In genomic region chr5:123143251-123143970, GRCm38 (mm10) we compare ENCODE assay signal across 1 mouse cellular context.
TF ChIP-seq lines count a peak whose summit lies in the region.

No protein-coding gene starts in this region.

TF ChIP-seq in MEL, 35 proteins besides CTCF, POLR2A, EP300 and RAD21 (continued from another document):
- TF ChIP-seq SIN3A (IDR thresholded peaks at IDR 0.05; ENCODE audit: low read length) (peak; percentile 65; the same call in 1 of the 2 replicates), ETS1 (IDR thresholded peaks at IDR 0.05; ENCODE audit: low read depth, low read length) (no peak), HCFC1 (IDR thresholded peaks at IDR 0.05; ENCODE audit: low read depth, low read length) (peak; percentile 51; the same call in 1 of the 2 replicates), GATA1 (IDR thresholded peaks at IDR 0.05; ENCODE audit: low read depth, low read length) (no peak), NRF1 (IDR thresholded peaks at IDR 0.05; ENCODE audit: insufficient read depth, low read depth, low read length, poor library complexity, severe bottlenecking) (no peak), MYB (IDR thresholded peaks at IDR 0.05; ENCODE audit: low read depth, low read length) (no peak), ZNF384 (IDR thresholded peaks at IDR 0.05; ENCODE audit: low read depth, low read length) (peak; percentile 78)
TF ChIP-seq in MEL: peak in this region for 5.
